Mouse (Mus musculus): Measurements from ENCODE around the gene Pfn1. TPM values are rescaled to one million over a fixed set of nuclear protein-coding genes. Genes with fewer than 3 reads are reported as not detected.

Pfn1 gene
- polyA plus RNA-seq, 1 experiment from 2014 or later = 1,384 TPM

GRCm38 (mm10) chr11:70667271-70668150 lies 13.1 kb upstream of the Pfn1 start:
- H3K4me1 ChIP-seq (ENCODE audit: control insufficient read depth in 2 of 2, insufficient read depth in 2 of 2, low read length in 2 of 2) = peaks cover 10 to 28% of the 10 kb centered on the region in 2 experiments; a peak in 3 of 4 replicates
- WGBS = 66% methylated on average over 14 of the region's 14 CpGs

DNA sequence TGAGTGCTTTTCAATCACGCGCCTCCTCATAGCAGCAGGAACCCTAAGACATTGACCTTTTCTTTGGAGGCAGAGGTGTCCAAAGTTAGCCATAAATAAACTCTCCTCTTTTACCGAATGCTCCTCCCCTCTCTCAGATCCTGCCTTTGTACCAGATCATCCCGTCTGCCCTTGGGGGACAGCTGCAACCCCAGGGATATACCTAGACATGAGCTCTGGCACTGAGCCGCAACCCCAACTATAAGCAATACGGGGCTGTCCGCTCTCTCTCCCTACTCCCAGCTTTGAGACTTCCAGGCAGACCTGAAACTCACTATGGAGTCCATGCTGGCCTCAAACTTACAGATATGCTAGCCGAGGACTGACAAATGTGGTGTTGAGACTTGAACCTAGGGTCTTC lies 12.2 kb upstream of the Pfn1 start:
- peaks cover 62% of the 10 kb centered on the region for H3K36me3 ChIP-seq (ENCODE audit: control insufficient read depth, insufficient read depth, low read length)
- no peak overlapping the region for H3K4me2 ChIP-seq (ENCODE audit: low read length)
- WGBS = 87% methylated on average over 8 of the region's 8 CpGs
- no peak overlapping the region for H3K9ac ChIP-seq (ENCODE audit: low read length)
- no peak overlapping the region for H3K4me3 ChIP-seq (ENCODE audit: control insufficient read depth in 1 of 2, insufficient read depth in 1 of 2, low read depth in 1 of 2, low read length in 2 of 2)
- no peaks in the 10 kb centered on the region for H3K27me3 ChIP-seq (ENCODE audit: control insufficient read depth, insufficient read depth, low read length)
- no peak for ATAC-seq (ENCODE audit: insufficient number of reproducible peaks, insufficient read depth, low FRiP score, low read depth)
- peaks cover 10 to 28% of the 10 kb centered on the region in 2 experiments; a peak in 3 of 4 replicates for H3K4me1 ChIP-seq (ENCODE audit: control insufficient read depth in 2 of 2, insufficient read depth in 2 of 2, low read length in 2 of 2)
- no peak overlapping the region for H3K27ac ChIP-seq (replicated peaks in 1 of 2; ENCODE audit: control insufficient read depth in 1 of 2, insufficient read depth in 1 of 2, low read depth in 2 of 2, low read length in 2 of 2)
- no peaks in the 10 kb centered on the region for H3K9me3 ChIP-seq (ENCODE audit: control insufficient read depth, low read length)

More at GRCm38 (mm10) chr11:70667271-70668150, 13.1 kb upstream of the Pfn1 start:
- Histone ChIP-seq H3K27me3 (ENCODE audit: control insufficient read depth, insufficient read depth, low read length) (no peaks in the 10 kb centered on the region), H3K36me3 (ENCODE audit: control insufficient read depth, insufficient read depth, low read length) (peaks cover 62% of the 10 kb centered on the region), H3K27ac (replicated peaks in 1 of 2; ENCODE audit: control insufficient read depth in 1 of 2, insufficient read depth in 1 of 2, low read depth in 2 of 2, low read length in 2 of 2) (peak overlapping the region in 1 of 2 experiments; percentile 98; a peak in 2 of 4 replicates), H3K9ac (ENCODE audit: low read length) (peak overlapping the region; percentile 78), H3K9me3 (ENCODE audit: control insufficient read depth, low read length) (no peaks in the 10 kb centered on the region), H3K4me2 (ENCODE audit: low read length) (peak overlapping the region; percentile 93), H3K4me3 (ENCODE audit: control insufficient read depth in 1 of 2, insufficient read depth in 1 of 2, low read depth in 1 of 2, low read length in 2 of 2) (peak overlapping the region in 1 of 2 experiments; percentile 64; a peak in 2 of 4 replicates)
- ATAC-seq (ENCODE audit: insufficient number of reproducible peaks, insufficient read depth, low FRiP score, low read depth) = no peak

GRCm38 (mm10) chr11:70664741-70665140 lies 10.3 kb upstream of the Pfn1 start:
- H3K9ac ChIP-seq (ENCODE audit: low read length) = no peak overlapping the region
- WGBS = 87% methylated on average over 9 of the region's 9 CpGs

GRCm38 (mm10) chr11:70663957-70664356 lies 9.5 kb upstream of the Pfn1 start:
- Histone ChIP-seq H3K27ac (replicated peaks in 1 of 2; ENCODE audit: control insufficient read depth in 1 of 2, insufficient read depth in 1 of 2, low read depth in 2 of 2, low read length in 2 of 2) (0 out of 4 replicates have a peak overlapping the region, but pooled peaks of 1 of the 2 experiments have one; percentile 24), H3K4me2 (ENCODE audit: low read length) (no peak overlapping the region), H3K36me3 (ENCODE audit: control insufficient read depth, insufficient read depth, low read length) (peaks cover 82% of the 10 kb centered on the region), H3K27me3 (ENCODE audit: control insufficient read depth, insufficient read depth, low read length) (no peaks in the 10 kb centered on the region), H3K9ac (ENCODE audit: low read length) (no peak overlapping the region), H3K4me3 (ENCODE audit: control insufficient read depth in 1 of 2, insufficient read depth in 1 of 2, low read depth in 1 of 2, low read length in 2 of 2) (no peak overlapping the region), H3K9me3 (ENCODE audit: control insufficient read depth, low read length) (no peaks in the 10 kb centered on the region), H3K4me1 (ENCODE audit: control insufficient read depth in 2 of 2, insufficient read depth in 2 of 2, low read length in 2 of 2) (peaks cover 3 to 27% of the 10 kb centered on the region in 2 experiments; a peak in 3 of 4 replicates)
- WGBS = 69% methylated on average over 6 of the region's 6 CpGs
- no peak for ATAC-seq (ENCODE audit: insufficient number of reproducible peaks, insufficient read depth, low FRiP score, low read depth)

More at GRCm38 (mm10) chr11:70664741-70665140, 10.3 kb upstream of the Pfn1 start:
- Histone ChIP-seq H3K27ac (replicated peaks in 1 of 2; ENCODE audit: control insufficient read depth in 1 of 2, insufficient read depth in 1 of 2, low read depth in 2 of 2, low read length in 2 of 2) (no peak overlapping the region), H3K4me2 (ENCODE audit: low read length) (no peak overlapping the region), H3K36me3 (ENCODE audit: control insufficient read depth, insufficient read depth, low read length) (peaks cover 74% of the 10 kb centered on the region), H3K4me1 (ENCODE audit: control insufficient read depth in 2 of 2, insufficient read depth in 2 of 2, low read length in 2 of 2) (peaks cover 2 to 21% of the 10 kb centered on the region in 2 experiments; a peak in 3 of 4 replicates), H3K9me3 (ENCODE audit: control insufficient read depth, low read length) (no peaks in the 10 kb centered on the region), H3K4me3 (ENCODE audit: control insufficient read depth in 1 of 2, insufficient read depth in 1 of 2, low read depth in 1 of 2, low read length in 2 of 2) (no peak overlapping the region), H3K27me3 (ENCODE audit: control insufficient read depth, insufficient read depth, low read length) (no peaks in the 10 kb centered on the region)
- ATAC-seq (ENCODE audit: insufficient number of reproducible peaks, insufficient read depth, low FRiP score, low read depth) = no peak

DNA sequence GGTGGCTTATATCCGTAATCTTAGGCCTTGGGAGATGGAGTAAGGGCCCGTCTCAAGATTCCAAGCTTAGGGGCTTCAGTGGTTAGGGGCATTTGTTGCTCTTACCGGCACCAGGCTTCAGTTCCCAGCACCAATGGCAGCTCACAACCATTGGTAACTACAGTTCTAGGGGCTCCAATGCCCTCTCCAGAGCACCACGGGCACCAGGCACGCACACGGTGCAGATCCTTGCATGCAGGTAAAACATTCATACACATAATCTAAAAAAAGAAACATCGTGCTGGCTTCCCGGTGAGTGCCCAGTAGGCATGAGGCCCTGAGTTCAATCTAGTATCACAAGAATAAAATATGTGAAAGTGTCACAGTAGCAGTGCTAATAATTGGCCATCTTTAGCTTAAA lies 8.7 kb upstream of the Pfn1 start:
- H3K27ac ChIP-seq (replicated peaks in 1 of 2; ENCODE audit: control insufficient read depth in 1 of 2, insufficient read depth in 1 of 2, low read depth in 2 of 2, low read length in 2 of 2) = 0 out of 4 replicates have a peak overlapping the region, but pooled peaks of 1 of the 2 experiments have one; percentile 19
- no peak overlapping the region for H3K4me2 ChIP-seq (ENCODE audit: low read length)
- ATAC-seq (ENCODE audit: insufficient number of reproducible peaks, insufficient read depth, low FRiP score, low read depth) = no peak
- no peak overlapping the region for H3K9ac ChIP-seq (ENCODE audit: low read length)
- WGBS = 73% methylated on average over 8 of the region's 8 CpGs
- peaks cover 9 to 33% of the 10 kb centered on the region in 2 experiments for H3K4me1 ChIP-seq (ENCODE audit: control insufficient read depth in 2 of 2, insufficient read depth in 2 of 2, low read length in 2 of 2)
- H3K36me3 ChIP-seq (ENCODE audit: control insufficient read depth, insufficient read depth, low read length) = peaks cover 88% of the 10 kb centered on the region
- H3K9me3 ChIP-seq (ENCODE audit: control insufficient read depth, low read length) = no peaks in the 10 kb centered on the region
- no peak overlapping the region for H3K4me3 ChIP-seq (ENCODE audit: control insufficient read depth in 1 of 2, insufficient read depth in 1 of 2, low read depth in 1 of 2, low read length in 2 of 2)
- no peaks in the 10 kb centered on the region for H3K27me3 ChIP-seq (ENCODE audit: control insufficient read depth, insufficient read depth, low read length)

DNA sequence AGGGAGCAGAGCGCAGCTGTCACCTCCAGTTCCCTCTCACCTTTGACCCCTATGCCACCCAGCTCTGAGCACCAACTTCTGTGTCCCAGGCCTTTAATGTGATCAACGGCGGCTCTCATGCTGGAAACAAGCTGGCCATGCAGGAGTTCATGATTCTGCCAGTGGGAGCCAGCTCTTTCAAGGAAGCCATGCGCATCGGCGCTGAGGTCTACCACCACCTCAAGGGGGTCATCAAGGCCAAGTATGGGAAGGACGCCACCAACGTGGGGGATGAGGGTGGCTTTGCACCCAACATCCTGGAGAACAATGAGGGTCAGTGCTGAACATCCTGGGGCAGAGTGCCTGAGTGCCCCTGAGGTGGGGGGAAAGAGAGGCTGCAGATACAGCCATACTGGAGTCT lies 6.1 kb upstream of the Pfn1 start:
- H3K9ac ChIP-seq (ENCODE audit: low read length) = no peak overlapping the region
- 90% methylated on average over 8 of the region's 8 CpGs for WGBS
- H3K27ac ChIP-seq (replicated peaks in 1 of 2; ENCODE audit: control insufficient read depth in 1 of 2, insufficient read depth in 1 of 2, low read depth in 2 of 2, low read length in 2 of 2) = no peak overlapping the region
- H3K4me2 ChIP-seq (ENCODE audit: low read length) = no peak overlapping the region
- H3K36me3 ChIP-seq (ENCODE audit: control insufficient read depth, insufficient read depth, low read length) = peaks cover 73% of the 10 kb centered on the region
- H3K4me1 ChIP-seq (ENCODE audit: control insufficient read depth in 2 of 2, insufficient read depth in 2 of 2, low read length in 2 of 2) = peaks cover 29 to 41% of the 10 kb centered on the region in 2 experiments
- no peaks in the 10 kb centered on the region for H3K27me3 ChIP-seq (ENCODE audit: control insufficient read depth, insufficient read depth, low read length)
- no peaks in the 10 kb centered on the region for H3K9me3 ChIP-seq (ENCODE audit: control insufficient read depth, low read length)
- H3K4me3 ChIP-seq (ENCODE audit: control insufficient read depth in 1 of 2, insufficient read depth in 1 of 2, low read depth in 1 of 2, low read length in 2 of 2) = no peak overlapping the region
- no peak for ATAC-seq (ENCODE audit: insufficient number of reproducible peaks, insufficient read depth, low FRiP score, low read depth)

DNA sequence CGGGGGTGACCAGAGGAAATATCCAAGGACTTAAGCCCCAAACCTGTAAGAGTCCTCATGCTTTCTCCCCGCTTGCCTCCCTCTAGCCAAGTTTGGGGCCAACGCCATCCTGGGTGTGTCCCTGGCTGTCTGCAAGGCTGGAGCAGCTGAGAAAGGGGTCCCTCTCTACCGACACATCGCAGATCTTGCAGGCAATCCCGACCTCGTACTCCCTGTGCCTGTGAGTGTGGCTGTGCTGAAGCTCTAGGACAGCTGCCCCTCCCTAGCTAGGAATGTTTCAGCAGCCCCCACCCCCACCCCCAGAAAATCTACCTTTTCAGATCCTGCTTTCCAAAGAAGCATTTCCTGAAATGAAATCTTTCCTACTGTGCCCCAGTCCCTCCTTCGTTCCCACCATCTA lies 4.5 kb upstream of the Pfn1 start:
- peak overlapping the region; percentile 90 for H3K4me2 ChIP-seq (ENCODE audit: low read length)
- peaks cover 29 to 39% of the 10 kb centered on the region in 2 experiments for H3K4me1 ChIP-seq (ENCODE audit: control insufficient read depth in 2 of 2, insufficient read depth in 2 of 2, low read length in 2 of 2)
- no peaks in the 10 kb centered on the region for H3K27me3 ChIP-seq (ENCODE audit: control insufficient read depth, insufficient read depth, low read length)
- H3K9me3 ChIP-seq (ENCODE audit: control insufficient read depth, low read length) = no peaks in the 10 kb centered on the region
- no peak overlapping the region for H3K4me3 ChIP-seq (ENCODE audit: control insufficient read depth in 1 of 2, insufficient read depth in 1 of 2, low read depth in 1 of 2, low read length in 2 of 2)
- no peak overlapping the region for H3K27ac ChIP-seq (replicated peaks in 1 of 2; ENCODE audit: control insufficient read depth in 1 of 2, insufficient read depth in 1 of 2, low read depth in 2 of 2, low read length in 2 of 2)
- no peak for ATAC-seq (ENCODE audit: insufficient number of reproducible peaks, insufficient read depth, low FRiP score, low read depth)
- H3K36me3 ChIP-seq (ENCODE audit: control insufficient read depth, insufficient read depth, low read length) = peaks cover 56% of the 10 kb centered on the region
- 51% methylated on average over 7 of the region's 8 CpGs for WGBS
- H3K9ac ChIP-seq (ENCODE audit: low read length) = peak overlapping the region; percentile 99
